Mouse (Mus musculus): Measurements from ENCODE around the gene Fcgr2b. TPM values are rescaled to one million over a fixed set of nuclear protein-coding genes. Genes with fewer than 3 reads are reported as not detected.
"Not testable (repeated sequence)": the region's sequence is repeated elsewhere in the genome, so short reads cannot be mapped to it uniquely, and the experiment has no call there.

The Fcgr2b gene
- polyA plus RNA-seq, 1 experiment from 2014 or later, result 1.1 TPM

DNA sequence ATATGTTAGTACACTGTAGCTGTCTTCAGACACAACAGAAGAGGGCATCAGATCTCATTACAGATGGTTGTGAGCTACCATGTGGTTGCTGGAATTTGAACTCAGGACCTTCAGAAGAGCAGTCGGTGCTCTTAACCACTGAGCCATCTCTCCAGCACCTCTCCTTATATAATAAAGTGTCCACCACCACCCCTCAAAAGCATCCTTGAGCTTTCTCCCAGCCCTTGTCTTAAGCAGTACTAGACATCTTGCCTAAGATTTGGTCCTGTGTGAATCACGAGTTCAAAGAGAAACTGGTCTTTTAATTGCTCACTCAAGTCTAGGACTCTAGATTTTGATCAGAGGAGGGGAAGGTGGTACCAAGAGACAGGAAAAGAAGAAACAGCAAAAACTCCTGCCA is 997 bp downstream of the Fcgr2b start:
- not testable (repeated sequence) for H3K27me3 ChIP-seq (replicated peaks); H3K27ac ChIP-seq (replicated peaks); H3K4me1 ChIP-seq; H3K9ac ChIP-seq (replicated peaks); H3K4me3 ChIP-seq (replicated peaks); H3K4me2 ChIP-seq; H3K9me3 ChIP-seq (replicated peaks); H3K36me3 ChIP-seq; ATAC-seq (ENCODE audit: low FRiP score)
- WGBS, result 67% methylated on average over 2 of the region's 2 CpGs

DNA sequence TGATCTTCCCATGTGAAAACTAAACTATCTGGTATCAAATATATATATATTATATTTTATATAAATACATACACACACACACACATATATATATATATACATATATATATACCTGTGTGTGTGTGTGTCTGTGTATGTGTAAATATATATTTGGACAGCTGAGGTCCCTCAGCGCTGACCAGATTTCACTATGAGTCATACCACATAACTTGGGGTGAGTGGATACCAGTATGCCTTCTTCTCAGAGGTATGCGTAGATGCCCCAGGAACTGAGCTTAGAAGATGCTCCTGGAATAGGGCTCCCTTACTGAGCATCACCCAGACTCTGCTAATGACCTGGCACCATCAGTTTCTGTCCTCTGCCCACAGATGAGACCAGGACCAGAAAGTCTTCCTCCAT is 1.6 kb downstream of the Fcgr2b start:
- Histone ChIP-seq H3K4me3 (replicated peaks) (no peak overlapping the region), H3K27ac (replicated peaks) (no peak overlapping the region), H3K9me3 (replicated peaks) (no peaks in the 10 kb centered on the region), H3K27me3 (replicated peaks) (no peaks in the 10 kb centered on the region), H3K36me3 (no peaks in the 10 kb centered on the region), H3K4me1 (no peaks in the 10 kb centered on the region), H3K9ac (replicated peaks) (no peak overlapping the region), H3K4me2 (no peak overlapping the region)
- no peak for ATAC-seq (ENCODE audit: low FRiP score)
- WGBS, result 94% methylated on average over 2 of the region's 2 CpGs

DNA sequence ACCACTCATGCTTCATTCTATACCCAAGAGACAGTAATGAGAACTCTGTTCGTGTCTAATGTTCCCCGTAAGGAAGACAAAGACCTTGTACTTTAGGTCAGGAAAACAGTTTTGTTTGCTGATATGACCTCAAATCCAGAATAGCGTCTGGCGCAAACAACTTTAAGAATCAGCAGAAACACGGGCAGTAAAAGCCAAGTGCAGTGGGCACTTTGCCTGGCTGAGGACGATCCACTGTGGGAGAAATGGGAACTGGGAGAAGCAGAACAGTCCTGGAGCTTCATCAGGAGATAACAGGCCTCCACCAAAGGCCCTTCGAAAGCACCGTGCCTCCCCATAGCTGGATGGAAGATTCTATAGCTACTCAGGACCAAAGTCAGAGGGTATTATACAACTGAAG is 2.2 kb downstream of the Fcgr2b start:
- H3K27me3 ChIP-seq (replicated peaks), result no peaks in the 10 kb centered on the region
- no peak for ATAC-seq (ENCODE audit: low FRiP score)
- H3K27ac ChIP-seq (replicated peaks), result no peak overlapping the region
- no peaks in the 10 kb centered on the region for H3K9me3 ChIP-seq (replicated peaks)
- WGBS, result 88% methylated on average over 8 of the region's 8 CpGs
- H3K36me3 ChIP-seq, result no peaks in the 10 kb centered on the region
- H3K9ac ChIP-seq (replicated peaks), result no peak overlapping the region
- H3K4me3 ChIP-seq (replicated peaks), result no peak overlapping the region
- no peak overlapping the region for H3K4me2 ChIP-seq
- no peaks in the 10 kb centered on the region for H3K4me1 ChIP-seq

DNA sequence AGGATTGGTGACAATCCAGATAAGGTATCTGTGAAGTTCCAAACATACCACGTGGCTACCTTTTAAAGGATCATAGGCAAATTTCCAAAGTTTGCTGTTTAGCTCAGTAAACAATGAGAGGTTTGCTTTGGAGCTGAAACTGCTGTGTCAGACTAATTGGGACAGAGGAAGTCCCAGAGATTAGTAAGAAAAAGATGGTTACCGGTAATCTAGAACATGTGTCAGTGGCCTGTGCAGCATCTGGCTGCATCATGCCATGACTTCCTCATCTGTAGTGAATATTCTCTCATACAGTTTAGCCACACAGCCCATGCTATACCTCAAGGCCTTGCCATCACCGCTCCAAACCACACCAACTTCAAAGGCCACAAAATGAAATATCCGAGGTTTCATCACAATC is 3.4 kb downstream of the Fcgr2b start:
- no peaks in the 10 kb centered on the region for H3K36me3 ChIP-seq
- no peak for ATAC-seq (ENCODE audit: low FRiP score)
- WGBS, result 88% methylated on average over 4 of the region's 4 CpGs
- H3K27ac ChIP-seq (replicated peaks), result no peak overlapping the region
- H3K4me3 ChIP-seq (replicated peaks), result no peak overlapping the region
- no peak overlapping the region for H3K9ac ChIP-seq (replicated peaks)
- no peaks in the 10 kb centered on the region for H3K9me3 ChIP-seq (replicated peaks)
- H3K4me1 ChIP-seq, result no peaks in the 10 kb centered on the region
- no peak overlapping the region for H3K4me2 ChIP-seq
- no peaks in the 10 kb centered on the region for H3K27me3 ChIP-seq (replicated peaks)

DNA sequence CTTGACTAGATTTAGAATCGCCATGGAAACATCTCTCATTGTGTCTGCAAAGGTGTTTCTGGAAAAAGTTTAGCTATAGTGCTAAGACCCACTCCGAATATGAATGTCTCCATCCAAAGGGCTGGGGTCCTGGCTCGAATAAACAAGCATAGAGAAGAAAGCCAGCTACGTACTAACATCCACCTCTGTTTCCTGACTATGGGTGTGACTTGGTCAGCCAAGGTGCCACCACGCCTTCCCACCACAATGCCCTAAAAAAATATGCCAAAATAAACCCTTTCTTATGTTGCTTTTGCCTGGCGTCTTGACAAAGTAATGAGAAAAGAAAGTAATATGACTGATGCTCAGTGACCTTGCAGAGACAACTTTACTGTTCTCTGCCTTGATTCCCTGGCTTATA is 3.9 kb downstream of the Fcgr2b start:
- Histone ChIP-seq H3K36me3 (no peaks in the 10 kb centered on the region), H3K9me3 (replicated peaks) (no peaks in the 10 kb centered on the region), H3K9ac (replicated peaks) (no peak overlapping the region), H3K27ac (replicated peaks) (no peak overlapping the region), H3K4me1 (no peaks in the 10 kb centered on the region), H3K4me3 (replicated peaks) (no peak overlapping the region), H3K27me3 (replicated peaks) (no peaks in the 10 kb centered on the region), H3K4me2 (no peak overlapping the region)
- ATAC-seq (ENCODE audit: low FRiP score), result no peak
- 87% methylated on average over 6 of the region's 6 CpGs for WGBS

DNA sequence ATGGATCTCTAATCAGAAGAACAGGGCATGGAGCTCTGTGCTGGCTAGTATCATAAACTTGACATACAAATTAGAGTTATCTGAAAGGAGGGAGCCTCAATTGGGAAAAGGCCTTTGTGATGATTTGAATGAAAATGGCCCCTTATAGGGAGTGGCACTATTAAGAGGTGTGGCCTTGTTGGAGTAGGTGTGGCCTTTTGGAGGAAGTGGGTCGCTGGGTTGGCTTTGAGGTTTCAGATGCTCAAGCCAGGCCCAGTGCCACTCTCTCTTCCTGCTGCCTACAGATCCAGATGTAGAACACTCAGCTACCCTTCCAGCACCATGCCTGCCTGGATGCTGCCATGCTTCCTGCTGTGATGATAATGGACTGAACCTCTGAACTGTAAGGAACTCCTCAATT is 7.8 kb downstream of the Fcgr2b start:
- Histone ChIP-seq H3K4me3 (replicated peaks) (no peak overlapping the region), H3K36me3 (no peaks in the 10 kb centered on the region), H3K9ac (replicated peaks) (no peak overlapping the region), H3K4me1 (no peaks in the 10 kb centered on the region), H3K27me3 (replicated peaks) (no peaks in the 10 kb centered on the region), H3K9me3 (replicated peaks) (no peaks in the 10 kb centered on the region), H3K27ac (replicated peaks) (no peak overlapping the region), H3K4me2 (no peak overlapping the region)
- no peak for ATAC-seq (ENCODE audit: low FRiP score)
- 70% methylated on average over 1 of the region's 1 CpGs for WGBS

DNA sequence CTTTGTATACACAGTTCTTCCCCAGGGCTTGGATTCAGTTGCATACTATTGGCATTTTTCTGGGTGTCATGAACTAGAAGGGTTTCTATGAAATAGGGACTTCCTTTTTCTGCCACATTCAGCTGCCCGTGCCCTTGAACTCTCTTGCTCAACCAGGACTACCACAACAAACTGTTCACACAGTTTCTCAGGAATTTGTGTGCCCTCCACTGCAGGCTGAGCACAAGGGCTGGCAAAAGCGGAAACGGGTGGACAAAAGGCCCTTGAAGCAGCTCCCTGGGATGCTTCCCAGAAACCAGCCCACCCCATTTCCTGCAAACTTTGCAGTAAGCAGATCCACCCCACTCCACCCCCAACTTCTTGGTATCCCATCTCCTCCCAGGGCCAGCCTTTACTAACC is 8.8 kb downstream of the Fcgr2b start:
- Histone ChIP-seq H3K36me3 (no peaks in the 10 kb centered on the region), H3K27me3 (replicated peaks) (no peaks in the 10 kb centered on the region), H3K9me3 (replicated peaks) (no peaks in the 10 kb centered on the region), H3K27ac (replicated peaks) (no peak overlapping the region), H3K4me1 (no peaks in the 10 kb centered on the region), H3K4me3 (replicated peaks) (no peak overlapping the region), H3K4me2 (no peak overlapping the region), H3K9ac (replicated peaks) (no peak overlapping the region)
- 90% methylated on average over 3 of the region's 3 CpGs for WGBS
- ATAC-seq (ENCODE audit: low FRiP score), result no peak

DNA sequence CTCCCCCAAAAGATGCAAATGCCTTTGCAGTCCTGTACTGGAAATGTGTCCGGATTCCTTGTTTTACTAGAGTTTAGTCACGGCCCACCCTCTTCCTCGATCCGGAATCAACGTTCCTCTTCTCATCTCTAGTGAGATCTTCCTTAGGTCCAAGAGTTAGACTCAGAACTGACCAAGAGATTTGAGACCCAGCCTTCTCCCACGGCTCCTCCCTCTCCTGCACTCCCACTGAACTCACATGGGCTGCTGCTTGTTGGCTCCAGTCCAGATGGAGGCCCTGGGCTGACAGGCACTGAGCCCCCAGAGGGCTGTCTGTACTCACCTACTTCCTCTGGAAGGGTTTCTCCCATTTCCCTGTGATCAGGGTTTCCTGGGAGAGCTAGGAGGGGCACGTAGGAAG is 13.3 kb downstream of the Fcgr2b start:
- Histone ChIP-seq H3K27ac (replicated peaks) (no peak overlapping the region), H3K4me3 (replicated peaks) (no peak overlapping the region), H3K9me3 (replicated peaks) (no peaks in the 10 kb centered on the region), H3K36me3 (no peaks in the 10 kb centered on the region), H3K4me1 (no peaks in the 10 kb centered on the region), H3K27me3 (replicated peaks) (no peaks in the 10 kb centered on the region), H3K9ac (replicated peaks) (no peak overlapping the region), H3K4me2 (no peak overlapping the region)
- no peak for ATAC-seq (ENCODE audit: low FRiP score)
- 81% methylated on average over 7 of the region's 7 CpGs for WGBS

DNA sequence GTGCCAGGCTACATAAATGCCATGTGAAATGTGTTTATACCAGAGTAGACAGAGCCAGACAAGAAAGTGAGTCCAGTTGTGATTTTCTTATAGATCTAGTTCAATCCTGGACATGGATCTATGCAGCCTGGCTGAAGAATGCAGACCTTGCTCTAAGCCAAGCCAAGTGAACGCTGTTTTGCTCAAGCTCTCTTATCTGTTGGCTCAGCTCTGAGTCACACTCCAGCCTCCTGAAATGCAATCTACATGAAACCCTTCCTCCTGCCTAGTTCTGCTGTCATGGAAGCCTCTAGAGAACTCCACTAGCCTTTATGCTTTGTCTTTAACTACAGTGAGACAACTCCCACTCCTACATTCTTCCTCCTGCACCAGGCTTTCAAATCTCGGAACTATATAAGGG is 14.0 kb downstream of the Fcgr2b start:
- no peak for ATAC-seq (ENCODE audit: low FRiP score)
- H3K4me1 ChIP-seq, result no peaks in the 10 kb centered on the region
- 80% methylated on average over 2 of the region's 2 CpGs for WGBS

DNA sequence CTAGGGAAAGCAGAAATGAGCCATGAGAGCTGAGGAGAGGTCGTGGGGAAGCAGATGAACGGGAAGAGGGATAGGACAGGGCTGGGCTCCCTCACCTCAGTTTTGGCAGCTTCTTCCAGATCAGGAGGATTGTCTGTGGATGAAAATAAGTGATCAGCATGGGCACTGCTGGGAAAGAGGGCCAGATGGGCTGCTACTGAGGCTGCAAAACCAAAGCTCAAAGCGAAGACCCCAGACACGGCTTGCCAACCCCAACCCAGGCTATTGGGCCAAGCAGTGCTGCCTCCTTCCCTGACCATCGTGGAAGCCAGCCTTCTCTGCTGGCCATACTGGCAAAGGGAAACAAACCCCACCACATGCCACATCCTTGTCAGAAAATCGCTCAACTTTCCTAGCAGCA is 15.2 kb downstream of the Fcgr2b start:
- Histone ChIP-seq H3K9me3 (replicated peaks) (no peaks in the 10 kb centered on the region), H3K36me3 (no peaks in the 10 kb centered on the region), H3K27ac (replicated peaks) (no peak overlapping the region), H3K9ac (replicated peaks) (no peak overlapping the region), H3K27me3 (replicated peaks) (no peaks in the 10 kb centered on the region), H3K4me1 (no peaks in the 10 kb centered on the region), H3K4me3 (replicated peaks) (no peak overlapping the region), H3K4me2 (no peak overlapping the region)
- WGBS, result 78% methylated on average over 6 of the region's 6 CpGs
- ATAC-seq (ENCODE audit: low FRiP score), result no peak

More for the DNA sequence above, 14.0 kb downstream of the Fcgr2b start:
- Histone ChIP-seq H3K9ac (replicated peaks) (no peak overlapping the region), H3K27ac (replicated peaks) (no peak overlapping the region), H3K27me3 (replicated peaks) (no peaks in the 10 kb centered on the region), H3K36me3 (no peaks in the 10 kb centered on the region), H3K9me3 (replicated peaks) (no peaks in the 10 kb centered on the region), H3K4me3 (replicated peaks) (no peak overlapping the region), H3K4me2 (no peak overlapping the region)

DNA sequence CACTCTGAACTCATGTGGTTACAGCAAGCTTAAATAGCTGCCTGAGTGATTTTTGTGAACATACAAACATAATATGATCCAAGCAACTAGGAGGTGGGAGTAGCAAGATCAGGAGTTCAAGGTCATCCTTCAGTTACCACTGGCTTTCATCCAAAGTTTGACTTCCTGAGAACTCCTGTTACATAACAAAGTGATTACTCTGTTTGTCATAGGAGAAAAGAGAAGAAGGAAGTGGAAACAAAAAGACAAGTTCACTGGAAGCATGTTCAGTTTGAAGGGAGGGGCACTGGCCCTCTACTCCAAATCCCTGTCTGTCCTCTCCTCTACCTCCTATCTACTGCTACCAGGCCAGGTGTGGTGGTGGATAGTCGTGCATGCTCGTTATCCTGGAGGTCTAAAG is 16.6 kb downstream of the Fcgr2b start:
- H3K9ac ChIP-seq (replicated peaks), result no peak overlapping the region
- H3K27me3 ChIP-seq (replicated peaks), result no peaks in the 10 kb centered on the region
- no peak overlapping the region for H3K4me3 ChIP-seq (replicated peaks)
- H3K4me1 ChIP-seq, result no peaks in the 10 kb centered on the region
- no peaks in the 10 kb centered on the region for H3K36me3 ChIP-seq
- no peak overlapping the region for H3K27ac ChIP-seq (replicated peaks)
- ATAC-seq (ENCODE audit: low FRiP score), result no peak
- no peak overlapping the region for H3K4me2 ChIP-seq
- no peaks in the 10 kb centered on the region for H3K9me3 ChIP-seq (replicated peaks)
- 74% methylated on average over 2 of the region's 2 CpGs for WGBS

DNA sequence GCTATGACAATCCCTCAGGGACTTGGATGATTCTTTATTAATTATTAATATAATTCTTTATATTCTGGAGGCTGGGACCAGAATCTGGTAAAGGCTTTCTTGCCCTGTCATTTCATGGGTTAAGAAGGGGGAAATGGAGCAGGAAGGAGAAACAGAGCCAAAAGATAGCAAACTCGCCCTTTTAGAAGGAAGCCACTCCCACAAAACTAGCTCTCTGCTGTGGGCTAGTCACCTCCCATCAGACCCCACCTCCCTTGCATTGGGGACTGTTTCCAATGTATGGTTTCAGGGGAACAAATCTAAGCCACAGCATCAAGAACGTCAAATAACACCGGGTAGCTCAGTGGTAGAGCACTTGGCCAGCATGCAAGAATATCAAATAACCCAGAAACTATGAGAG is 18.1 kb downstream of the Fcgr2b start:
- no peaks in the 10 kb centered on the region for H3K36me3 ChIP-seq
- no peak overlapping the region for H3K27ac ChIP-seq (replicated peaks)
- H3K4me3 ChIP-seq (replicated peaks), result no peak overlapping the region
- no peak overlapping the region for H3K9ac ChIP-seq (replicated peaks)
- no peaks in the 10 kb centered on the region for H3K4me1 ChIP-seq
- H3K4me2 ChIP-seq, result no peak overlapping the region
- no peak for ATAC-seq (ENCODE audit: low FRiP score)
- WGBS, result 70% methylated on average over 3 of the region's 3 CpGs
- H3K9me3 ChIP-seq (replicated peaks), result no peaks in the 10 kb centered on the region
- H3K27me3 ChIP-seq (replicated peaks), result no peaks in the 10 kb centered on the region

DNA sequence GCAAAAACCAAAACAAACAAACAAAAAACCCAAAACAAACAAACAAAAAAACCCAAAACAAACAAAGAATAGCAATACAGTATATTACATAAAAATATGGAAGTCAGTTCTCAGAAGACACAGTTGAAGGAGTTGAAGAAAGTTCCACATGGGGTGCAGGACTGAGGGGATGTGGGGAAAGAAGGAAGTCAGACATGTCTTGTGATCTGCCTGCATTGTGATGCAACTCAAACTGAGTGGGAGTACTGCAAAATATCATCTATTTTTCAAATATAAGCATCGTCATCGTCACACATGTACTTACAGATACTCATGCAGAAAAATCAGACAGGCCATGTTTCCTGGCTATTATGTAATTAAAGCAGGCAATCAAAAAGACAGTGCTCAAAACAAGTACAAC is 23.2 kb downstream of the Fcgr2b start:
- no peaks in the 10 kb centered on the region for H3K4me1 ChIP-seq
- no peaks in the 10 kb centered on the region for H3K36me3 ChIP-seq
- 92% methylated on average over 2 of the region's 2 CpGs for WGBS
- no peak overlapping the region for H3K9ac ChIP-seq (replicated peaks)
- H3K4me3 ChIP-seq (replicated peaks), result no peak overlapping the region
- H3K27me3 ChIP-seq (replicated peaks), result no peaks in the 10 kb centered on the region
- no peak overlapping the region for H3K4me2 ChIP-seq
- H3K27ac ChIP-seq (replicated peaks), result no peak overlapping the region
- no peaks in the 10 kb centered on the region for H3K9me3 ChIP-seq (replicated peaks)
- ATAC-seq (ENCODE audit: low FRiP score), result no peak

All from neural tube, embryonic 15.5 days (tissue).